Mouse (Mus musculus): ENCODE results near the gene Ccdc155. TPM values are rescaled to one million over a fixed set of nuclear protein-coding genes. Genes with fewer than 3 reads are reported as not detected.

The Ccdc155 gene
- total RNA-seq (2023) = under 1 TPM in 1 of 2 experiments, not detected in 1; 0.20 TPM

GRCm38 (mm10) chr7:45204380-45205143, at the start of gene Ccdc155:
Ccdc155 (minus strand) TSS chr7:45204892.

GRCm38 (mm10) chr7:45240633-45241388, 36.1 kb upstream of the Ccdc155 start, which contains the start of gene Slc6a16:
Slc6a16 (plus strand) TSS chr7:45241085.

GRCm38 (mm10) chr7:45238723-45239496, 34.2 kb upstream of the Ccdc155 start, which contains the start of gene Cd37:
Cd37 (minus strand) TSS chr7:45239115.

GRCm38 (mm10) chr7:45215673-45216441, 11.2 kb upstream of the Ccdc155 start, which contains the start of gene Tead2:
Tead2 (plus strand) TSS chr7:45215753.

GRCm38 (mm10) chr7:45211851-45212251, 7.2 kb upstream of the Ccdc155 start, which contains the start of gene Dkkl1:
Dkkl1 (minus strand) TSS chr7:45212147.

GRCm38 (mm10) chr7:45180896-45181477, 23.7 kb downstream of the Ccdc155 start, which contains the start of gene Pth2:
Pth2 (plus strand) TSS chr7:45180995.

GRCm38 (mm10) chr7:45179469-45179868, 25.2 kb downstream of the Ccdc155 start, which contains the start of gene Gfy:
Gfy (minus strand) TSS chr7:45179569.

GRCm38 (mm10) chr7:45163735-45164490, 40.8 kb downstream of the Ccdc155 start, which contains the start of gene Slc17a7:
Slc17a7 (plus strand) TSS chr7:45163949.

GRCm38 (mm10) chr7:45154096-45154992, 50.3 kb downstream of the Ccdc155 start, which contains the start of the genes Pih1d1 and Aldh16a1:
Pih1d1 (plus strand) TSS chr7:45154303.
Aldh16a1 (minus strand) TSS chr7:45154584.

GRCm38 (mm10) chr7:45135993-45136567, 68.6 kb downstream of the Ccdc155 start, which contains the start of the genes Gm45713 and Flt3l:
Gm45713 (minus strand) TSS chr7:45136231.
Flt3l (minus strand) TSS chr7:45136432.

Other genes with a start within 250 kb of the Ccdc155 start
- gene Cpt1c, start 230.0 kb downstream of the Ccdc155 start, total RNA-seq (2023) = under 1 TPM; 0.33 to 0.53 TPM
- 10 to 100 TPM; 79.2 to 80.4 TPM for gene Prmt1, start 218.3 kb downstream of the Ccdc155 start, total RNA-seq (2023)
- 10 to 100 TPM; 55.8 to 60.1 TPM for gene Irf3, start 207.2 kb downstream of the Ccdc155 start, total RNA-seq (2023)
- 10 to 100 TPM in 1 of 2 experiments, 1 to 10 TPM in 1; 9.3 to 14.3 TPM for gene Bcl2l12, start 206.2 kb downstream of the Ccdc155 start, total RNA-seq (2023)
- 10 to 100 TPM; 57.7 to 58.5 TPM for gene Scaf1, start 188.5 kb downstream of the Ccdc155 start, total RNA-seq (2023)
- 10 to 100 TPM; 13.6 to 16.8 TPM for gene Rras, start 186.9 kb downstream of the Ccdc155 start, total RNA-seq (2023)
- 10 to 100 TPM; 22.7 to 23.8 TPM for gene Prr12, start 152.0 kb downstream of the Ccdc155 start, total RNA-seq (2023)
- gene Nosip, start 142.5 kb downstream of the Ccdc155 start, total RNA-seq (2023) = 10 to 100 TPM; 31.4 to 34.3 TPM
- gene Prrg2, start 142.2 kb downstream of the Ccdc155 start, total RNA-seq (2023) = 10 to 100 TPM; 14.5 to 15.6 TPM
- 1 to 10 TPM in 1 of 2 experiments, under 1 TPM in 1; 0.79 to 2.8 TPM for gene Rcn3, start 112.7 kb downstream of the Ccdc155 start, total RNA-seq (2023)
- 10 to 100 TPM; 15.6 to 23.0 TPM for gene Fcgrt, start 101.0 kb downstream of the Ccdc155 start, total RNA-seq (2023)
- 1,000 to 10,000 TPM in 1 of 2 experiments, 100 to 1,000 TPM in 1; 885 to 1,040 TPM for gene Rps11, start 80.5 kb downstream of the Ccdc155 start, total RNA-seq (2023)
- 1,000 to 10,000 TPM; 1,010 to 1,095 TPM for gene Rpl13a, start 76.1 kb downstream of the Ccdc155 start, total RNA-seq (2023)
- not detected for gene Gm45713, start 68.7 kb downstream of the Ccdc155 start, total RNA-seq (2023)
- 10 to 100 TPM; 23.6 to 24.1 TPM for gene Flt3l, start 68.5 kb downstream of the Ccdc155 start, total RNA-seq (2023)
- gene Pih1d1, start 50.6 kb downstream of the Ccdc155 start, total RNA-seq (2023) = 10 to 100 TPM; 40.2 to 48.4 TPM
- 100 to 1,000 TPM in 1 of 2 experiments, 10 to 100 TPM in 1; 79.9 to 118 TPM for gene Aldh16a1, start 50.3 kb downstream of the Ccdc155 start, total RNA-seq (2023)
- not detected for gene Slc17a7, start 40.9 kb downstream of the Ccdc155 start, total RNA-seq (2023)
- gene Gfy, start 25.3 kb downstream of the Ccdc155 start, total RNA-seq (2023) = not detected
- not detected for gene Pth2, start 23.9 kb downstream of the Ccdc155 start, total RNA-seq (2023)
- under 1 TPM; 0.58 to 0.95 TPM for gene Dkkl1, start 7.3 kb upstream of the Ccdc155 start, total RNA-seq (2023)
- gene Tead2, start 10.9 kb upstream of the Ccdc155 start, total RNA-seq (2023) = not detected
- 100 to 1,000 TPM; 351 to 377 TPM for gene Cd37, start 34.2 kb upstream of the Ccdc155 start, total RNA-seq (2023)
- gene Slc6a16, start 36.2 kb upstream of the Ccdc155 start, total RNA-seq (2023) = under 1 TPM; 0.31 to 0.78 TPM
- under 1 TPM in 1 of 2 experiments, not detected in 1; 0.33 TPM for gene Slc6a21, start 72.6 kb upstream of the Ccdc155 start, total RNA-seq (2023)
- 1 to 10 TPM; 3.5 to 4.6 TPM for gene Trpm4, start 128.9 kb upstream of the Ccdc155 start, total RNA-seq (2023)
- not detected for gene Hrc, start 130.4 kb upstream of the Ccdc155 start, total RNA-seq (2023)
- gene Ppfia3, start 162.1 kb upstream of the Ccdc155 start, total RNA-seq (2023) = not detected
- not detected for gene Lin7b, start 165.7 kb upstream of the Ccdc155 start, total RNA-seq (2023)
- 100 to 1,000 TPM; 286 to 302 TPM for gene Snrnp70, start 190.8 kb upstream of the Ccdc155 start, total RNA-seq (2023)
- gene Kcna7, start 200.8 kb upstream of the Ccdc155 start, total RNA-seq (2023) = not detected
- not detected for gene Ntf5, start 208.8 kb upstream of the Ccdc155 start, total RNA-seq (2023)
- not detected for gene Lhb, start 215.9 kb upstream of the Ccdc155 start, total RNA-seq (2023)
- 10 to 100 TPM; 49.3 to 67.0 TPM for gene Gys1, start 230.0 kb upstream of the Ccdc155 start, total RNA-seq (2023)
- 10 to 100 TPM; 31.3 to 32.1 TPM for gene Ruvbl2, start 233.2 kb upstream of the Ccdc155 start, total RNA-seq (2023)